Mouse (Mus musculus) intestine, embryonic 15.5 days (tissue): ENCODE data around the gene Camkk1. TPM values are rescaled to one million over a fixed set of nuclear protein-coding genes. Genes with fewer than 3 reads are reported as not detected.

Experiments used
- ATAC-seq: fragments of 200-750 bp; cut with Nextera tagmentation; 2 replicates; pipeline ENCODE4 v1.8.0; 2017; ENCODE audit warnings: moderate TSS enrichment, moderate library complexity
- H3K27ac ChIP-seq: fragments of 300-500 bp; sonication (generic); 2 replicates; pipeline ENCODE4 v1.5.1; 2015; ENCODE audit warnings: mild to moderate bottlenecking, inconsistent platforms
- H3K27me3 ChIP-seq: fragments of 300-500 bp; sonication (generic); replicated peaks from 2 replicates; pipeline ENCODE4 v1.6.1; 2015; ENCODE audit warnings: inconsistent platforms
- H3K36me3 ChIP-seq: fragments of 300-500 bp; sonication (generic); 2 replicates; pipeline ENCODE4 v1.6.1; 2015; ENCODE audit warnings: inconsistent platforms
- H3K4me1 ChIP-seq: fragments of 300-500 bp; sonication (generic); replicated peaks from 2 replicates; pipeline ENCODE4 v1.6.1; 2015; ENCODE audit warnings: inconsistent platforms
- H3K4me2 ChIP-seq: fragments of 300-500 bp; sonication (generic); replicated peaks from 2 replicates; pipeline ENCODE4 v1.6.1; 2015; ENCODE audit warnings: mild to moderate bottlenecking, inconsistent platforms
- H3K4me3 ChIP-seq: fragments of 300-500 bp; sonication (generic); replicated peaks from 2 replicates; pipeline ENCODE4 v1.5.1; 2015; ENCODE audit warnings: inconsistent platforms
- H3K9ac ChIP-seq: fragments of 300-500 bp; sonication (generic); 2 replicates; pipeline ENCODE4 v1.6.1; 2015; ENCODE audit warnings: inconsistent platforms
- H3K9me3 ChIP-seq: fragments of 300-500 bp; sonication (generic); 2 replicates; pipeline ENCODE4 v1.6.1; 2016; ENCODE audit warnings: inconsistent platforms
- WGBS: fragments of 180-500 bp; shearing (Covaris S2); methylation state at CpG from one replicate; pipeline ENCODE4 v1.1.7; 2015; 5-methylcytosine and 5-hydroxymethylcytosine counted together
- polyA plus RNA-seq: library from polyadenylated mRNA; unstranded; fragments of >200 nt; fragmentation: Nextera tagmentation; extraction: Ambion mirVana; gene quantifications from 2 replicates; pipeline ENCODE4 v1.2.1, GENCODE M21; 2015

Camkk1 gene
- polyA plus RNA-seq, 1 experiment from 2014 or later: 8.5 TPM

- Histone ChIP-seq H3K27me3 (no peaks in the 10 kb centered on the region), H3K4me2 (no peak overlapping the region), H3K9ac (no peak overlapping the region), H3K36me3 (peaks cover 35% of the 10 kb centered on the region), H3K4me3 (no peak overlapping the region), H3K9me3 (no peaks in the 10 kb centered on the region), H3K4me1 (no peaks in the 10 kb centered on the region), H3K27ac (no peak overlapping the region)
- ATAC-seq: no peak
- WGBS: 92% methylated on average over 4 of the region's 4 CpGs
Observed at GRCm38 (mm10) chr11:73076295-73076694, 57.5 kb downstream of the Camkk1 start.

- H3K9me3 ChIP-seq: no peaks in the 10 kb centered on the region
- peaks cover 35% of the 10 kb centered on the region for H3K36me3 ChIP-seq
- no peak overlapping the region for H3K9ac ChIP-seq
- H3K4me2 ChIP-seq: no peak overlapping the region
- no peaks in the 10 kb centered on the region for H3K27me3 ChIP-seq
- H3K4me1 ChIP-seq: no peaks in the 10 kb centered on the region
- no peak overlapping the region for H3K27ac ChIP-seq
- H3K4me3 ChIP-seq: no peak overlapping the region
- WGBS: 72% methylated on average over 4 of the region's 4 CpGs
- no peak for ATAC-seq
Observed at GRCm38 (mm10) chr11:73076733-73077132, 57.9 kb downstream of the Camkk1 start.

- Histone ChIP-seq H3K4me3 (no peak overlapping the region), H3K9ac (no peak overlapping the region), H3K4me1 (no peaks in the 10 kb centered on the region), H3K27ac (no peak overlapping the region), H3K4me2 (no peak overlapping the region), H3K9me3 (no peaks in the 10 kb centered on the region), H3K27me3 (no peaks in the 10 kb centered on the region), H3K36me3 (peaks cover 35% of the 10 kb centered on the region)
- 91% methylated on average over 6 of the region's 6 CpGs for WGBS
- ATAC-seq: no peak
Observed at GRCm38 (mm10) chr11:73077211-73077720, 58.5 kb downstream of the Camkk1 start.

- Histone ChIP-seq H3K4me3 (no peak overlapping the region), H3K4me1 (no peaks in the 10 kb centered on the region), H3K27ac (no peak overlapping the region), H3K36me3 (peaks cover 25% of the 10 kb centered on the region), H3K27me3 (no peaks in the 10 kb centered on the region), H3K9me3 (no peaks in the 10 kb centered on the region), H3K4me2 (no peak overlapping the region), H3K9ac (no peak overlapping the region)
- WGBS: 91% methylated on average over 8 of the region's 8 CpGs
- no peak for ATAC-seq
Observed at GRCm38 (mm10) chr11:73078615-73079014, 59.8 kb downstream of the Camkk1 start.

- H3K4me2 ChIP-seq: no peak overlapping the region
- no peaks in the 10 kb centered on the region for H3K27me3 ChIP-seq
- H3K4me1 ChIP-seq: no peaks in the 10 kb centered on the region; the same call in 1 of the 2 replicates
- no peak overlapping the region for H3K27ac ChIP-seq
- 92% methylated on average over 3 of the region's 3 CpGs for WGBS
- peaks cover 18% of the 10 kb centered on the region for H3K36me3 ChIP-seq
- ATAC-seq: no peak
- H3K9me3 ChIP-seq: no peaks in the 10 kb centered on the region
- H3K9ac ChIP-seq: no peak overlapping the region
- H3K4me3 ChIP-seq: no peak overlapping the region
Observed at GRCm38 (mm10) chr11:73080306-73080705, 61.5 kb downstream of the Camkk1 start.

GRCm38 (mm10) chr11:73084303-73084702, 65.5 kb downstream of the Camkk1 start:
- H3K9ac ChIP-seq: no peak overlapping the region
- H3K27ac ChIP-seq: no peak overlapping the region
- H3K4me2 ChIP-seq: no peak overlapping the region
- no peaks in the 10 kb centered on the region for H3K9me3 ChIP-seq
- H3K27me3 ChIP-seq: no peaks in the 10 kb centered on the region
- WGBS: 72% methylated on average over 6 of the region's 6 CpGs
- ATAC-seq: no peak
- peaks cover 4% of the 10 kb centered on the region; the same call in 1 of the 2 replicates for H3K36me3 ChIP-seq
- H3K4me1 ChIP-seq: no peaks in the 10 kb centered on the region; the same call in 1 of the 2 replicates
- no peak overlapping the region for H3K4me3 ChIP-seq

GRCm38 (mm10) chr11:73084804-73085231, 66.0 kb downstream of the Camkk1 start:
- H3K27ac ChIP-seq: no peak overlapping the region

GRCm38 (mm10) chr11:73085391-73085790, 66.6 kb downstream of the Camkk1 start:
- Histone ChIP-seq H3K9ac (no peak overlapping the region), H3K9me3 (no peaks in the 10 kb centered on the region), H3K4me2 (no peak overlapping the region), H3K27ac (0 out of 2 replicates have a peak overlapping the region, but pooled peaks have one; percentile 19), H3K4me1 (no peaks in the 10 kb centered on the region; the same call in 1 of the 2 replicates), H3K36me3 (no peaks in the 10 kb centered on the region), H3K27me3 (no peaks in the 10 kb centered on the region), H3K4me3 (no peak overlapping the region)
- ATAC-seq: no peak
- WGBS: 64% methylated on average over 7 of the region's 7 CpGs

More at GRCm38 (mm10) chr11:73084804-73085231, 66.0 kb downstream of the Camkk1 start:
- no peak for ATAC-seq
- Histone ChIP-seq H3K9ac (no peak overlapping the region), H3K4me1 (no peaks in the 10 kb centered on the region; the same call in 1 of the 2 replicates), H3K27me3 (no peaks in the 10 kb centered on the region), H3K4me2 (no peak overlapping the region), H3K4me3 (no peak overlapping the region), H3K36me3 (no peaks in the 10 kb centered on the region), H3K9me3 (no peaks in the 10 kb centered on the region)
- WGBS: 58% methylated on average over 10 of the region's 10 CpGs

- ATAC-seq: no peak
- Histone ChIP-seq H3K36me3 (no peaks in the 10 kb centered on the region), H3K27me3 (no peaks in the 10 kb centered on the region), H3K4me1 (no peaks in the 10 kb centered on the region; the same call in 1 of the 2 replicates), H3K4me2 (no peak overlapping the region), H3K9ac (no peak overlapping the region), H3K9me3 (no peaks in the 10 kb centered on the region), H3K4me3 (no peak overlapping the region), H3K27ac (no peak overlapping the region)
- WGBS: 61% methylated on average over 6 of the region's 6 CpGs
Observed at GRCm38 (mm10) chr11:73087700-73088480, 69.1 kb downstream of the Camkk1 start.

- Histone ChIP-seq H3K9ac (no peak within 1 kb of the TSS), H3K4me3 (no peak within 1 kb of the TSS), H3K27me3 (no peaks in the 10 kb centered on the region), H3K4me2 (no peak within 1 kb of the TSS), H3K9me3 (no peaks in the 10 kb centered on the region), H3K4me1 (no peaks in the 10 kb centered on the region), H3K36me3 (no peaks in the 10 kb centered on the region), H3K27ac (no peak within 1 kb of the TSS)
- ATAC-seq: no peak
- WGBS: 85% methylated on average over 4 of the region's 4 CpGs
Observed at GRCm38 (mm10) chr11:73090283-73090682, 71.5 kb downstream of the Camkk1 start, which contains the start of gene Itgae. TSS of gene Itgae (plus strand) at chr11:73090583.

- H3K4me2 ChIP-seq: no peak overlapping the region
- H3K9ac ChIP-seq: no peak overlapping the region
- no peaks in the 10 kb centered on the region for H3K36me3 ChIP-seq
- H3K9me3 ChIP-seq: no peaks in the 10 kb centered on the region
- H3K4me3 ChIP-seq: no peak overlapping the region
- no peaks in the 10 kb centered on the region for H3K27me3 ChIP-seq
- no peak overlapping the region for H3K27ac ChIP-seq
- H3K4me1 ChIP-seq: no peaks in the 10 kb centered on the region
- 75% methylated on average over 2 of the region's 2 CpGs for WGBS
- no peak for ATAC-seq
Observed at GRCm38 (mm10) chr11:73090826-73091225, 72.0 kb downstream of the Camkk1 start.
